Mouse (Mus musculus): ENCODE measurements around the gene Hnrnpa0.

Gene Hnrnpa0

DNA sequence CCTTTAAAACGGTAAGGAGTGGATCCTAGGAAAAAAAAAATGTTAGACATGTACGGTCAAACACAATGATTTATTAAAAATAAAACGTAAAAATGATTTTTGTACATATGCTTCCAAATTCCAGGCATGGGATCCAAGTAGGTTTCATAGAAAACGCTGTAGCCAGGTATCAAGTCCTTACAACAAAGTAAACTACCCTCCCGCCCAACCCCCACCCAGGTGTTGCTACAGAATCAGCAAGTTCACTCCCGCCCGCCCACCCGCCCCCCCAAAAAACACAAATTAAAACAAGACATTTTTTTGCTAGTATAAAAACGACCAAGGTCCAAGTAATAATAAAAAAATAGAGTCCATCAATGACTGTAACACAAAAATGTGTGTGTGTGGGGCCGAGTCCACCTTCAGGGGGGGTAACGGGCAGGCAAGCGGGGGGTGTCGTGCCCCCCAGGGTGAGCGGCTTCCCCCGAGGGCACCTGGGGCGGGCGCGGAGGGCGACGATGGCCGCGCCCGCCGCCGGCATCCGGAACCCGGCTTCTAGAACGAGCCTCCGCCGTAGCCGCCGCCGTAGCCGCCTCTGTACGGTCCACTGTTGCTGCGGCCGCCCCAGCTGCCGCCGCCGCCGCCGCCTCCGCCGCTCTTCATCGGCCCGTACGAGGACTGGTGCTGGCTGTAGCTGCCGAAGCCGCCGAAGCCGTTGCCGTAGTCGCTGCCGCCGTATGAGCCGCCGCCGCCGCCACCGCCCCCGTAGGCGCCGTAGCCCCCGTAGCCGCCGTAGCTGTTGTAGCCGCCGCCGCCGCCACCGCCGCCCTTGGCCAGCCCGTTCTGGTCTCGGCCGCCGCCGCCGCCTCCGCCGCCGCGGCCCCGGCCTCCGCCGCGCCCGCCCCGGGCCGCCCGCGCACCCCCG lies 1.2 kb downstream of the Hnrnpa0 start:
- DNase-seq (ENCODE audit: low read depth, low spot score): no peak

GRCm38 (mm10) chr13:58126126-58126525 lies 2.2 kb downstream of the Hnrnpa0 start:
- peak; percentile 50 for DNase-seq (ENCODE audit: low read depth, low spot score)

- no peak for DNase-seq (ENCODE audit: low read depth, low spot score)
Observed at GRCm38 (mm10) chr13:58124989-58125388, 3.4 kb downstream of the Hnrnpa0 start.

GRCm38 (mm10) chr13:58124278-58124677 lies 4.1 kb downstream of the Hnrnpa0 start:
- DNase-seq (ENCODE audit: low read depth, low spot score): no peak

DNA sequence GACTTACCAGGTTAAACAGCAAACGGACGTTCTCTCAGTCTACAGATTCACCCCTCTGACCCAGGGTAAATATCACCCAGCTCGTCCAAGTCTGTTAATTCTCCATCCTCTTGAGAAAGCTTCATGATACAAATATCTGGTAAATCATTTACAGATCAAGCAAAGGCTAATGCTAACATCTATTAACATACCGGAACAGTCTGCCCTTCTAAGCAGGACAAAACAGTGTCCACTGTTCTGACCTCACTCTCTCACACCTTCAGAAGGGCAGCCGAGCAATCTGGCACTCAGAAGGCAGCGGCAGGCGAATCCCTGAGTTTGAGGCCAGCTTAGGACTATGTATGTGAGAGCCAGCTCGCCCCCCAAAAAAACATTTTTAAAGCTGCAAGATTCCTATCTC lies 5.0 kb downstream of the Hnrnpa0 start:
- DNase-seq (ENCODE audit: low read depth, low spot score): no peak

- no peak for DNase-seq (ENCODE audit: low read depth, low spot score)
Observed at GRCm38 (mm10) chr13:58122786-58123297, 5.5 kb downstream of the Hnrnpa0 start.

GRCm38 (mm10) chr13:58117318-58118017 lies 10.9 kb downstream of the Hnrnpa0 start:
- DNase-seq (ENCODE audit: low read depth, low spot score): no peak

DNA sequence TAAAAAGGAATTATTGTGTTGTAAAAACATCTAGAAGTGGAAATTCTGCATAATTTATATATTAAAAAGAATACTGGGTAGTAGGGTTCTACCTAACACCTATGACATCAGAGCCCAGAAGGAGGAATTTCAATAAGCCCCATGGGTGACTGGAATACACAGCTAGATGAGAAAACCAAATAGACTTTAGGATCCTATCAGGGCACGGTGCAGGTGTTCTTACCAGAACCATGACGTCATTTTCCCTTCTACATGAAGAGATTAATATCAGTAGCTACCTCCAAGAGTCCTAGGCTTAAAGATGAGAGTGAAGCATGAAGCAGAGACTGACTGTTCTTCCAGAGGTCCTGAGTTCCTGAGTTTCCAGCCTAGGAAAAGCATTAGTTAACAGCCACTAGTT lies 11.6 kb downstream of the Hnrnpa0 start:
- DNase-seq (ENCODE audit: low read depth, low spot score): no peak

GRCm38 (mm10) chr13:58115227-58115626 lies 13.1 kb downstream of the Hnrnpa0 start:
- no peak for DNase-seq (ENCODE audit: low read depth, low spot score)

GRCm38 (mm10) chr13:58113061-58113900 lies 15.1 kb downstream of the Hnrnpa0 start, which contains the start of gene Klhl3:
Klhl3 (minus strand) TSS chr13:58113592.
- peak; percentile 90 for DNase-seq (ENCODE audit: low read depth, low spot score)

DNA sequence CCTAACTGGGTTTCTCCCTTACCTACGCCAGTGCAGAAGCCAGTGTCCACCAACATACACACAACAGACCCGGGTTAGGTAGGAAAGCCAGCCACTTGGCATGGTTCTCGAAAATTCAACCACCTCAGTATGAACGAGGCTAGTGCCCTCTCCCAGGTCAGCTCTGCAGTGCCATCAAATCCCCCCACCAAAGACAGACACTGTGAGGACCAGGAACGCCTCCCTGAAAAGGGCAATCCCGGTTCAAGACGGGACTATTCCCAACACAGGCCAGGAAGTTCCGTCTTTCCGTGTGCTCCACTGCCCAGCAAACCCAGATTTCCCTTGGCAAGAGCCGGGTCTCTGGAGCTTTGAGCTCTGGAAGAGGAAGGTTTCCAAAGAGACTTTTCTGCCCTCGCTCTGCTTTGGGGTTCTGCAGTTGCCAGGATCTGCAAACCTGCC lies 15.7 kb downstream of the Hnrnpa0 start:
- DNase-seq (ENCODE audit: low read depth, low spot score): no peak

DNA sequence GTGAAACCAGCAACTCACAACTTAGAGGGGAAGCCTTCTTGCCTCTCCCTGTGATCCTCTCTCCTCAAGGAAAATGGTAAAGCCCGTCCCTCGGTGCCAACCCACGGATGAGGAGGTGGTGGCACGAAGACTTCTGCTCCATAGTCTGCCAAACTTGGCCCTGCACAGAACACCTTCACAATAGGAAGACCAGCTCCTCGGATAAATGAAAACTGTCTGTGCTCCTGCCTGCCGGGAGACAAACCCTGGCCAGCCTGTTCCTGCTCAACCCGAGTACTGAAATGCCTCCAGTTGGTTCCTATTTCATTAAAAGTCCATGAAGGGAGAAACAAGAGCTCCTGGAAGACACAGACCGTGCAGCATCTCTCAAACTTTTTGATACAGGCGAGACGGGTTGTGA lies 16.2 kb downstream of the Hnrnpa0 start:
- DNase-seq (ENCODE audit: low read depth, low spot score): peak; percentile 49

DNA sequence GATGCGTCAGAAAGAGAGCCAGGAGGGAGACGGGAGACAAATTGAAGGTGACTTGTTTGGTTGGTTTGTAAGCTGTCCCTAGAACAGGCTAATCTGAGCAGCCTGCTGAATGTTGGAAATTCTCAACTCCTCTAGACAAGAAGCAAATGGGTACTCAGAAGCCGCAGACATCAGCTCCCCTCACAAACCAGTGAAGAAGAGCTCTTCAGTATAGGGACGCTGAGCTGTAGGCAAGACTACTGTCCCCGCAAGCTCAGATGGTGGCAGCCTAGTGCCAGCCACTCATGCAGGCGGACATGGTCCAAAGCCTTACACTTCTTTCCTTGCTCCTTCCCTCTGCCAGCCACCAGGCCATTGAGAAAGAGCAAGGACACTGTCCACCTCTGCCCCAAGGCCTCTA lies 17.1 kb downstream of the Hnrnpa0 start:
- DNase-seq (ENCODE audit: low read depth, low spot score): peak; percentile 48

GRCm38 (mm10) chr13:58090643-58091042 lies 37.7 kb downstream of the Hnrnpa0 start:
- DNase-seq (ENCODE audit: low read depth, low spot score): peak; percentile 90

GRCm38 (mm10) chr13:58084396-58084795 lies 44.0 kb downstream of the Hnrnpa0 start:
- DNase-seq (ENCODE audit: low read depth, low spot score): no peak

GRCm38 (mm10) chr13:58083521-58083920 lies 44.8 kb downstream of the Hnrnpa0 start:
- no peak for DNase-seq (ENCODE audit: low read depth, low spot score)

- DNase-seq (ENCODE audit: low read depth, low spot score): no peak
Observed at GRCm38 (mm10) chr13:58083048-58083447, 45.3 kb downstream of the Hnrnpa0 start.

GRCm38 (mm10) chr13:58078361-58078760 lies 50.0 kb downstream of the Hnrnpa0 start:
- no peak for DNase-seq (ENCODE audit: low read depth, low spot score)

Measured in telencephalon, adult 2 months (tissue).